Mouse (Mus musculus): ENCODE measurements around the gene Clec2e. TPM values are rescaled to one million over a fixed set of nuclear protein-coding genes. Genes with fewer than 3 reads are reported as not detected.

Gene Clec2e
- total RNA-seq, 1 experiment: not detected

DNA sequence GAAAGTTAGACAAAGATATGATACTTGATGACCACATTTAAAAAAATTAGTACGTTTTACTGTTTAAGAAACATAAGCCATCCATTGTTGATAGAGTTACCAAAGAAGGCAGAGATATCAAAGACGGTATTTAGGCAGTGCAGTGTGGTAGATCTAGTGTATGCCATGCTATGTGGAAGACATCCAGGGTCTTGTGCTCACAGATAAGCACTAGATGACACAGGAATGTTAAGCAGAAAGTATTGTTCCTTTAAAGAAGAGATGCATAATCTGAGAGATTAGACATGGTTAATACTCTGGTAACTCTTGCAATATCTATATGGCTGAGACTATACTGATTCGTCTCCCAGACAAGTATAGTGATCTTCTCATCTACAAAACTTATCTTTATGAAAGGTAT is 49.6 kb downstream of the Clec2e start:
- H3K9me3 ChIP-seq (ENCODE audit: control insufficient read depth, insufficient read depth, low read depth, low read length): no peaks in the 10 kb centered on the region
- no peaks in the 10 kb centered on the region for H3K36me3 ChIP-seq (ENCODE audit: control insufficient read depth, insufficient read depth, low read length, poor library complexity, severe bottlenecking)
- in situ Hi-C loops (cut with MboI; ENCODE audit: low sequenced_read_pairs in 2 of 2, unreplicated experiment in 2 of 2): no loop called here
- no peaks in the 10 kb centered on the region for H3K4me1 ChIP-seq (ENCODE audit: control insufficient read depth in 2 of 2, insufficient read depth in 2 of 2, low read length in 2 of 2, poor library complexity in 1 of 2)
- H3K27ac ChIP-seq (ENCODE audit: insufficient read depth, low read depth, low read length, poor library complexity, severe bottlenecking): no peak overlapping the region
- no peak overlapping the region for H3K4me3 ChIP-seq (ENCODE audit: insufficient read depth in 1 of 2, low read depth in 1 of 2, low read length in 2 of 2, poor library complexity in 1 of 2, severe bottlenecking in 1 of 2)
- DNase-seq (ENCODE audit: low read depth, low spot score): no peak
- H3K9ac ChIP-seq (ENCODE audit: insufficient read depth, low read depth, low read length, poor library complexity, severe bottlenecking): no peak overlapping the region
- no peak for TF ChIP-seq MAFK (IDR thresholded peaks at IDR 0.05; ENCODE audit: insufficient read depth, low read depth, low read length)
- TF ChIP-seq ZC3H11A (IDR thresholded peaks at IDR 0.05; ENCODE audit: borderline replicate concordance, low read depth, low read length): no peak
- TF ChIP-seq HCFC1 (IDR thresholded peaks at IDR 0.05; ENCODE audit: borderline replicate concordance, insufficient read depth, low read length): no peak
- no peak for TF ChIP-seq CHD2 (IDR thresholded peaks at IDR 0.05; ENCODE audit: low read depth, low read length)
- no peak for TF ChIP-seq ZNF384 (IDR thresholded peaks at IDR 0.05; ENCODE audit: low read depth, low read length)

DNA sequence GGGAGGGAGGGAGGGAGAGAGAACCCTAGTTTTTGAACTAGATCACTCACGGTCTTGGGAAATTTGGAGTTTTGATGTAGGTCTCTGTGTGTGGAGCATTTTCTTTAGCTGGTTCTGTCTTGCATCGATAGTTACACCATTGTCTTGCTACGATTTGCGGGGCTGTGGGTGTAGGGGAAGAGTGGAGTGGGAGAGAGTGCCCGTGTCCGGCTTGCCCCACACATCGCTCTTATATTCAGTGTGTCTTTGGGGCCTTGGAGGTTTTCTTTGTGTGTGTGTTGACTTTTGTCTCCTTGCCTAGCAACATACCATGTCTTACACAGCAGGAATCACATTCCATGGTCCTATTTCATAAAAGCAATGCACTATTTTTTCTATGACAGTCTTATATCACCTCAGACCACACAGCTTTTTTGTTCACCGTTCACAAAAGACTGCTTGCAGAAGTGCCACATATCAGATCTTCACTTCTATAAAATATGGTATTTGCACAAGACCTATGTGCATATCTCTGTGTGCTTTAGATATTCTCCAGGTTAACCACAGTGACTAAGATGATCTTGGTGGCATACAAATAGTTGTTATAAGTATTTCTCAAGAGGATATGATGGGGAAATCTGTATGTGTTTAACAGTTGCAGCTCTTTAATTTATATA is 51.0 kb downstream of the Clec2e start:
- Histone ChIP-seq H3K9me3 (ENCODE audit: control insufficient read depth, insufficient read depth, low read depth, low read length) (no peaks in the 10 kb centered on the region), H3K4me1 (ENCODE audit: control insufficient read depth in 2 of 2, insufficient read depth in 2 of 2, low read length in 2 of 2, poor library complexity in 1 of 2) (no peaks in the 10 kb centered on the region), H3K27ac (ENCODE audit: insufficient read depth, low read depth, low read length, poor library complexity, severe bottlenecking) (no peak overlapping the region), H3K9ac (ENCODE audit: insufficient read depth, low read depth, low read length, poor library complexity, severe bottlenecking) (no peak overlapping the region), H3K4me3 (ENCODE audit: insufficient read depth in 1 of 2, low read depth in 1 of 2, low read length in 2 of 2, poor library complexity in 1 of 2, severe bottlenecking in 1 of 2) (peak overlapping the region in 1 of 2 experiments; percentile 35; a peak in 2 of 4 replicates), H3K36me3 (ENCODE audit: control insufficient read depth, insufficient read depth, low read length, poor library complexity, severe bottlenecking) (no peaks in the 10 kb centered on the region)
- in situ Hi-C loops (cut with MboI; ENCODE audit: low sequenced_read_pairs in 2 of 2, unreplicated experiment in 2 of 2): no loop called here
- TF ChIP-seq HCFC1 (IDR thresholded peaks at IDR 0.05; ENCODE audit: borderline replicate concordance, insufficient read depth, low read length) (no peak), ZC3H11A (IDR thresholded peaks at IDR 0.05; ENCODE audit: borderline replicate concordance, low read depth, low read length) (no peak), MAFK (IDR thresholded peaks at IDR 0.05; ENCODE audit: insufficient read depth, low read depth, low read length) (no peak), CHD2 (IDR thresholded peaks at IDR 0.05; ENCODE audit: low read depth, low read length) (no peak)
- DNase-seq (ENCODE audit: low read depth, low spot score): no peak

DNA sequence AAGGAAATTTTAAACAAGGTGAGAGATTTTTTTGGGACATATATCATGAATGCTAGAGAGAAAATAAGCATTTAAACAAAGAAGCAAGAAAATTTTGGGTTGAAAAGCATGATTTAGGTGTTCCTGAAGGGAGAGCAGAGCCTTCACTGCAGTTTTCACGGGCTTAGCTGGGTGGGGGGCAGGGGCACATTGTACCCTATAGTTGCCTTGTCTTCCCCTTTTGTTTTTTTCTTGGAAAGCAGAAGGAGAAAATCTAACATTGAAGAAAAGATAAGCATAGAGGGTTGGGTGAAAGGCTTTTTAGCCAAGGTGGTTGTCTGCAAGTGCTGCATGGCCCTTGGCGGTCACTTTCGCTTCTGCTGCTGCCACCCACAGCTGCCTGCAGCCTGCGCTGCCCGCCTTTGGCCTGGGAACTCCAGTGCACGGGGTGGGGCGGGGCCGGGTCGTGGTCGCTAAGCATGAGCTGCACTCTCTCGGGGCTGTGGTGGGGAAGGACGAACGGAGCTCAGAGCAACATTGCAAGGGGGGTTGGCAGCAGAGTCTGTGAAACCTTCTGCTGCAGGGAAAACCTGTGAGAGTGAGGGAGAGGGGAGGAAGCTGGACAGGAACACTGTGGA is 51.7 kb downstream of the Clec2e start:
- TF ChIP-seq HCFC1 (IDR thresholded peaks at IDR 0.05; ENCODE audit: borderline replicate concordance, insufficient read depth, low read length) (no peak), ZC3H11A (IDR thresholded peaks at IDR 0.05; ENCODE audit: borderline replicate concordance, low read depth, low read length) (no peak), CHD2 (IDR thresholded peaks at IDR 0.05; ENCODE audit: low read depth, low read length) (no peak), ZNF384 (IDR thresholded peaks at IDR 0.05; ENCODE audit: low read depth, low read length) (no peak), MAFK (IDR thresholded peaks at IDR 0.05; ENCODE audit: insufficient read depth, low read depth, low read length) (no peak)
- Histone ChIP-seq H3K9ac (ENCODE audit: insufficient read depth, low read depth, low read length, poor library complexity, severe bottlenecking) (no peak overlapping the region), H3K9me3 (ENCODE audit: control insufficient read depth, insufficient read depth, low read depth, low read length) (no peaks in the 10 kb centered on the region), H3K4me1 (ENCODE audit: control insufficient read depth in 2 of 2, insufficient read depth in 2 of 2, low read length in 2 of 2, poor library complexity in 1 of 2) (no peaks in the 10 kb centered on the region), H3K36me3 (ENCODE audit: control insufficient read depth, insufficient read depth, low read length, poor library complexity, severe bottlenecking) (no peaks in the 10 kb centered on the region), H3K4me3 (ENCODE audit: insufficient read depth in 1 of 2, low read depth in 1 of 2, low read length in 2 of 2, poor library complexity in 1 of 2, severe bottlenecking in 1 of 2) (peak overlapping the region; percentile 6 to 7; a peak in 2 of 4 replicates), H3K27ac (ENCODE audit: insufficient read depth, low read depth, low read length, poor library complexity, severe bottlenecking) (no peak overlapping the region)
- peak; percentile 7 for DNase-seq (ENCODE audit: low read depth, low spot score)
- in situ Hi-C loops (cut with MboI; ENCODE audit: low sequenced_read_pairs in 2 of 2, unreplicated experiment in 2 of 2): no loop called here

DNA sequence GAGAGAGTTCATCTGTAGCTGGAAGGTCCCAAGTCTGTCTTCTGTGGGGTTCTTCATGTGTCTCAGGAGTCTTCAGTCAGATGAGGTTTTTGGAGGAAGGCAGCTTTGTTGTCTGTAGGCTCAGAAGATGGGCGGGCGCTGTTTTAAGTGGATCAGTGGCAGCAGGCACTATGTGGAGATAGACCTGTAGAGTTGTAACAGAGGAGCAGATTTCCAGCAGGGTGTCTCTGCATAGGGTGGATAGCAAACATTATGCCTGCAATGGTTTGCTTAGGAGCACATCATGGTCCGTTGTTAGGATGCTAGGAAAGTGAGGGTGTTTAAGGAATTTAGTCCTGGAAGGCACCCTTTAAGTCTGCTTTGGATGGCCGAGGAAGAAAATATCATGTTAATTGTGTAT is 52.3 kb downstream of the Clec2e start:
- H3K27ac ChIP-seq (ENCODE audit: insufficient read depth, low read depth, low read length, poor library complexity, severe bottlenecking): no peak overlapping the region
- H3K9ac ChIP-seq (ENCODE audit: insufficient read depth, low read depth, low read length, poor library complexity, severe bottlenecking): no peak overlapping the region
- no peak for DNase-seq (ENCODE audit: low read depth, low spot score)

More for the DNA sequence above, 52.3 kb downstream of the Clec2e start:
- H3K9me3 ChIP-seq (ENCODE audit: control insufficient read depth, insufficient read depth, low read depth, low read length): no peaks in the 10 kb centered on the region
- in situ Hi-C loops (cut with MboI; ENCODE audit: low sequenced_read_pairs in 2 of 2, unreplicated experiment in 2 of 2): no loop called here
- TF ChIP-seq CHD2 (IDR thresholded peaks at IDR 0.05; ENCODE audit: low read depth, low read length): no peak
- no peak for TF ChIP-seq ZNF384 (IDR thresholded peaks at IDR 0.05; ENCODE audit: low read depth, low read length)
- no peak for TF ChIP-seq HCFC1 (IDR thresholded peaks at IDR 0.05; ENCODE audit: borderline replicate concordance, insufficient read depth, low read length)
- no peak for TF ChIP-seq ZC3H11A (IDR thresholded peaks at IDR 0.05; ENCODE audit: borderline replicate concordance, low read depth, low read length)
- no peak for TF ChIP-seq MAFK (IDR thresholded peaks at IDR 0.05; ENCODE audit: insufficient read depth, low read depth, low read length)
- H3K36me3 ChIP-seq (ENCODE audit: control insufficient read depth, insufficient read depth, low read length, poor library complexity, severe bottlenecking): no peaks in the 10 kb centered on the region
- no peak overlapping the region for H3K4me3 ChIP-seq (ENCODE audit: insufficient read depth in 1 of 2, low read depth in 1 of 2, low read length in 2 of 2, poor library complexity in 1 of 2, severe bottlenecking in 1 of 2)
- no peaks in the 10 kb centered on the region for H3K4me1 ChIP-seq (ENCODE audit: control insufficient read depth in 2 of 2, insufficient read depth in 2 of 2, low read length in 2 of 2, poor library complexity in 1 of 2)

Data from ES-E14 (cell line).